Mouse (Mus musculus): ENCODE data around the gene Fam102a.

DNA sequence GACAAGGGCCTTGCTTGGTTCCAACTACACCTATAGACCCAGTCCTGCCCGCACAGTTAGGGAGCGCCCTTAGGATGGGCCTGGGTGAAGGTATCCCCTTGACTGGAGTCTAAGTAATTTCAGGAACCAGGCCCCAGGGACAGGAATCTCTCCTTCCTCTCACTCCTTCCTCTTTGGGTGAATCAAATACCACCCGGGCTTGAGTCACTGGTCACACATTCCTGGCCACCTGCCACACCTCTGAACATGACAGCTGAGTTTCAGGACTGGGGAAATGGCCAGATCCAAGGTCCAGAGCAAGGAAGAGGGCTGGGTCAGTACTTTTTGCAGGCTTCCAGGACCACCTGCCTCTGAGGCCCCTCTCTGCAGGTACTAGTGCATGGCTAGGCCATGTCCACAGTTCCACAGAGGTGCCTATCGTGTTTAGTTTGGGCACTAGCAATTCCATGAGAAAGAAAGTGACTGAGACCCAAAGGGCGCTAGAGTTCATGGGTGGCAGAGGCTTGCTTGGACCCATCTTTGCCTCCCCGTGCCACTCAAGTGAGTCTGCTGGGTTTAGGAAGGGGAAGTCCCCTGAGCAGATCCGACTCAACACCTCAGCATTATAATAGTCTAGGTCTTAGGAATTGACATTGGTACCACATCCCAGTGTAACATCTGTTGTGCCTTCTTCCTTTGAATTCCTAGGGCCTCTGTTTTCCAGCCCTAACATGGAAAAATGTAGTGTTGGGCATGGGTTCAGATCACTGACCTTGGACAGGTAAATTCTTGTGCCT lies 13.0 kb downstream of the Fam102a start:
- no peak for TF ChIP-seq ZC3H11A (IDR thresholded peaks at IDR 0.05; ENCODE audit: borderline replicate concordance, low read depth, low read length)
- no peak for TF ChIP-seq ZNF384 (IDR thresholded peaks at IDR 0.05; ENCODE audit: low read depth, low read length)
- no peak for TF ChIP-seq HCFC1 (IDR thresholded peaks at IDR 0.05; ENCODE audit: borderline replicate concordance, insufficient read depth, low read length)
- no peak for TF ChIP-seq CHD2 (IDR thresholded peaks at IDR 0.05; ENCODE audit: low read depth, low read length)
- TF ChIP-seq MAFK (IDR thresholded peaks at IDR 0.05; ENCODE audit: insufficient read depth, low read depth, low read length) = no peak
